Mouse (Mus musculus): Measurements from ENCODE around the gene Amigo1. TPM values are rescaled to one million over a fixed set of nuclear protein-coding genes. Genes with fewer than 3 reads are reported as not detected.

Amigo1 gene
- total and polyA plus RNA-seq, 3 experiments = 0.46 to 0.98 (median 0.66) TPM

GRCm38 (mm10) chr3:108178756-108179715, 7.1 kb upstream of the Amigo1 start:
- Histone ChIP-seq H3K4me1 (ENCODE audit: insufficient read depth, low read depth, low read length) (no peaks in the 10 kb centered on the region), H3K36me3 (replicated peaks) (no peaks in the 10 kb centered on the region), H3K9me3 (replicated peaks) (no peaks in the 10 kb centered on the region), H3K27me3 (ENCODE audit: insufficient read depth, low read length) (peaks cover 31% of the 10 kb centered on the region), H3K4me3 (ENCODE audit: low read depth, low read length) (no peak overlapping the region)
- TF ChIP-seq TAL1 (conservative IDR thresholded peaks at IDR 0.05; ENCODE audit: low read depth, low read length) (no peak), CTCF (IDR thresholded peaks at IDR 0.05; ENCODE audit: low read depth, low read length) (no peak), GATA2 (IDR thresholded peaks at IDR 0.05; ENCODE audit: borderline replicate concordance, low read depth, low read length) (no peak), GATA1 (IDR thresholded peaks at IDR 0.05; ENCODE audit: borderline replicate concordance, low read length) (no peak), POLR2AphosphoS5 (IDR thresholded peaks at IDR 0.05; ENCODE audit: insufficient replicate concordance, low read depth, low read length) (no peak)
- ATAC-seq (ENCODE audit: extremely low read depth, insufficient number of reproducible peaks, low FRiP score, poor library complexity, severe bottlenecking) = no peak
- no peak for DNase-seq (ENCODE audit: low spot score)

GRCm38 (mm10) chr3:108180514-108180913, 5.6 kb upstream of the Amigo1 start:
- H3K36me3 ChIP-seq (replicated peaks) = no peaks in the 10 kb centered on the region
- H3K27me3 ChIP-seq (ENCODE audit: insufficient read depth, low read length) = peaks cover 27% of the 10 kb centered on the region
- no peak overlapping the region for H3K4me3 ChIP-seq (ENCODE audit: low read depth, low read length)
- TF ChIP-seq TAL1 (conservative IDR thresholded peaks at IDR 0.05; ENCODE audit: low read depth, low read length) (no peak), POLR2AphosphoS5 (IDR thresholded peaks at IDR 0.05; ENCODE audit: insufficient replicate concordance, low read depth, low read length) (no peak), GATA1 (IDR thresholded peaks at IDR 0.05; ENCODE audit: borderline replicate concordance, low read length) (no peak), CTCF (IDR thresholded peaks at IDR 0.05; ENCODE audit: low read depth, low read length) (no peak), GATA2 (IDR thresholded peaks at IDR 0.05; ENCODE audit: borderline replicate concordance, low read depth, low read length) (no peak)
- no peak for DNase-seq (ENCODE audit: low spot score)
- no peaks in the 10 kb centered on the region for H3K9me3 ChIP-seq (replicated peaks)
- no peak for ATAC-seq (ENCODE audit: extremely low read depth, insufficient number of reproducible peaks, low FRiP score, poor library complexity, severe bottlenecking)
- peaks cover 1% of the 10 kb centered on the region for H3K4me1 ChIP-seq (ENCODE audit: insufficient read depth, low read depth, low read length)

GRCm38 (mm10) chr3:108184742-108185141, 1.4 kb upstream of the Amigo1 start:
- H3K4me1 ChIP-seq (ENCODE audit: insufficient read depth, low read depth, low read length) = peaks cover 26% of the 10 kb centered on the region
- DNase-seq (ENCODE audit: low spot score) = no peak
- no peak overlapping the region for H3K4me3 ChIP-seq (ENCODE audit: low read depth, low read length)
- H3K36me3 ChIP-seq (replicated peaks) = peaks cover 3% of the 10 kb centered on the region
- H3K9me3 ChIP-seq (replicated peaks) = no peaks in the 10 kb centered on the region
- no peak for ATAC-seq (ENCODE audit: extremely low read depth, insufficient number of reproducible peaks, low FRiP score, poor library complexity, severe bottlenecking)
- peaks cover 50% of the 10 kb centered on the region for H3K27me3 ChIP-seq (ENCODE audit: insufficient read depth, low read length)
- TF ChIP-seq POLR2AphosphoS5 (IDR thresholded peaks at IDR 0.05; ENCODE audit: insufficient replicate concordance, low read depth, low read length) (no peak), GATA2 (IDR thresholded peaks at IDR 0.05; ENCODE audit: borderline replicate concordance, low read depth, low read length) (no peak), GATA1 (IDR thresholded peaks at IDR 0.05; ENCODE audit: borderline replicate concordance, low read length) (no peak)

GRCm38 (mm10) chr3:108185460-108186097, 556 bp upstream of the Amigo1 start:
- H3K4me1 ChIP-seq (ENCODE audit: insufficient read depth, low read depth, low read length) = peaks cover 30% of the 10 kb centered on the region
- DNase-seq (ENCODE audit: low spot score) (no peak), ATAC-seq (ENCODE audit: extremely low read depth, insufficient number of reproducible peaks, low FRiP score, poor library complexity, severe bottlenecking) (no peak)
- peak overlapping the region; percentile 75 for H3K4me3 ChIP-seq (ENCODE audit: low read depth, low read length)
- TF ChIP-seq GATA1 (IDR thresholded peaks at IDR 0.05; ENCODE audit: borderline replicate concordance, low read length) (no peak), CTCF (IDR thresholded peaks at IDR 0.05; ENCODE audit: low read depth, low read length) (no peak), GATA2 (IDR thresholded peaks at IDR 0.05; ENCODE audit: borderline replicate concordance, low read depth, low read length) (no peak), POLR2AphosphoS5 (IDR thresholded peaks at IDR 0.05; ENCODE audit: insufficient replicate concordance, low read depth, low read length) (no peak), TAL1 (conservative IDR thresholded peaks at IDR 0.05; ENCODE audit: low read depth, low read length) (no peak)
- H3K36me3 ChIP-seq (replicated peaks) = peaks cover 3% of the 10 kb centered on the region
- no peaks in the 10 kb centered on the region for H3K9me3 ChIP-seq (replicated peaks)
- peaks cover 50% of the 10 kb centered on the region for H3K27me3 ChIP-seq (ENCODE audit: insufficient read depth, low read length)

- TF ChIP-seq GATA2 (IDR thresholded peaks at IDR 0.05; ENCODE audit: borderline replicate concordance, low read depth, low read length) = no peak
- no peak for TF ChIP-seq GATA1 (IDR thresholded peaks at IDR 0.05; ENCODE audit: borderline replicate concordance, low read length)
- TF ChIP-seq CTCF (IDR thresholded peaks at IDR 0.05; ENCODE audit: low read depth, low read length) = no peak
- no peak for TF ChIP-seq POLR2AphosphoS5 (IDR thresholded peaks at IDR 0.05; ENCODE audit: insufficient replicate concordance, low read depth, low read length)
- no peak for TF ChIP-seq TAL1 (conservative IDR thresholded peaks at IDR 0.05; ENCODE audit: low read depth, low read length)
- no peak for DNase-seq (ENCODE audit: low spot score)
- H3K4me1 ChIP-seq (ENCODE audit: insufficient read depth, low read depth, low read length) = peaks cover 30% of the 10 kb centered on the region
- H3K4me3 ChIP-seq (ENCODE audit: low read depth, low read length) = no peak overlapping the region; the same call in 1 of the 2 replicates
- H3K36me3 ChIP-seq (replicated peaks) = peaks cover 3% of the 10 kb centered on the region
- peaks cover 50% of the 10 kb centered on the region for H3K27me3 ChIP-seq (ENCODE audit: insufficient read depth, low read length)
- ATAC-seq (ENCODE audit: extremely low read depth, insufficient number of reproducible peaks, low FRiP score, poor library complexity, severe bottlenecking) = no peak
- H3K9me3 ChIP-seq (replicated peaks) = no peaks in the 10 kb centered on the region
Observed at GRCm38 (mm10) chr3:108187111-108187795, 1.1 kb downstream of the Amigo1 start.
